Mouse (Mus musculus) liver, adult 2 months (tissue): ENCODE measurements around the gene Kyat1.

ENCODE experiments used
- CTCF ChIP-seq: fragments of 200-500 bp; IDR thresholded peaks from 2 replicates; pipeline ENCODE4 v1.5.1; 2011; ENCODE audit warnings: low read depth, low read length, control low read depth
- POLR2A ChIP-seq: fragments of 200-500 bp; IDR thresholded peaks from 2 replicates; pipeline ENCODE4 v1.6.1; 2011; ENCODE audit warnings: low read length, control low read depth; ENCODE audit not compliant: insufficient read depth; ENCODE audit errors: extremely low read depth

GRCm38 (mm10) chr2:30205255-30205628 lies 405 bp downstream of the Kyat1 start:
- TF ChIP-seq POLR2A (no peak), CTCF (no peak)
